In genomic region chrX:48016906-48017601, GRCm38 (mm10) we compare ENCODE assay signal across 10 mouse cellular contexts. TPM values are rescaled to one million over a fixed set of nuclear protein-coding genes. Genes with fewer than 3 reads are reported as not detected.
DNase-seq lines count a peak whose midpoint lies in the region; ATAC-seq and TF ChIP-seq lines count a peak whose summit lies in the region.
"Had no signal": no experiment of that assay in that cellular context is flagged by ENCODE, and none has a peak within 500 bp of the region (broad histone marks: within the 10 kb centered on the region; RNA-seq: fewer than 3 reads in every experiment).

No protein-coding gene starts in this region.

- 48% methylated on average over 7 of the region's 7 CpGs for WGBS in hindbrain, embryonic 15.5 days
- 41% methylated on average over 7 of the region's 7 CpGs for WGBS in midbrain, embryonic 12.5 days
- 59% methylated on average over 7 of the region's 7 CpGs for WGBS in thymus, adult 2 months

- H3K36me3 ChIP-seq in hindbrain, embryonic 15.5 days = no peaks in the 10 kb centered on the region
- no peaks in the 10 kb centered on the region for H3K36me3 ChIP-seq in midbrain, embryonic 12.5 days
- no peaks in the 10 kb centered on the region for H3K36me3 ChIP-seq in thymus, adult 2 months (ENCODE audit: control insufficient read depth, insufficient read depth, low read length)
- H3K36me3 ChIP-seq: embryonic facial prominence, embryonic 15.5 days had no signal

- peak overlapping the region; percentile 63 for H3K27ac ChIP-seq in hindbrain, embryonic 15.5 days (replicated peaks)
- peak overlapping the region; percentile 58; the same call in 1 of the 2 replicates for H3K27ac ChIP-seq in midbrain, embryonic 12.5 days (replicated peaks)
- H3K27ac ChIP-seq in thymus, adult 2 months (ENCODE audit: control insufficient read depth, insufficient read depth, low read length) = no peak overlapping the region
- H3K27ac ChIP-seq: embryonic facial prominence, embryonic 15.5 days had no signal

- TF ChIP-seq CTCF in thymus, adult 2 months (IDR thresholded peaks at IDR 0.05; ENCODE audit: borderline replicate concordance, control insufficient read depth, extremely low read depth, insufficient read depth, low read length, poor library complexity) = no peak

- no peak overlapping the region for H3K9ac ChIP-seq in hindbrain, embryonic 15.5 days
- H3K9ac ChIP-seq in midbrain, embryonic 12.5 days (replicated peaks) = no peak overlapping the region
- H3K9ac ChIP-seq: embryonic facial prominence, embryonic 15.5 days had no signal

- TF ChIP-seq POLR2A in thymus, adult 2 months (IDR thresholded peaks at IDR 0.05; ENCODE audit: control insufficient read depth, extremely low read depth, insufficient read depth, low read length, poor library complexity) = no peak

- no peak overlapping the region for H3K4me3 ChIP-seq in hindbrain, embryonic 15.5 days
- H3K4me3 ChIP-seq in midbrain, embryonic 12.5 days = no peak overlapping the region
- no peak overlapping the region for H3K4me3 ChIP-seq in thymus, adult 2 months (ENCODE audit: control insufficient read depth, insufficient read depth, low read length)
- H3K4me3 ChIP-seq: embryonic facial prominence, embryonic 15.5 days had no signal

- H3K4me1 ChIP-seq in hindbrain, embryonic 15.5 days (replicated peaks) = peaks cover 16% of the 10 kb centered on the region
- H3K4me1 ChIP-seq in midbrain, embryonic 12.5 days = peaks cover 11% of the 10 kb centered on the region
- H3K4me1 ChIP-seq in thymus, adult 2 months (replicated peaks; ENCODE audit: control insufficient read depth, insufficient read depth, low read length) = no peaks in the 10 kb centered on the region
- H3K4me1 ChIP-seq: embryonic facial prominence, embryonic 15.5 days had no signal

- H3K27me3 ChIP-seq in hindbrain, embryonic 15.5 days = no peaks in the 10 kb centered on the region
- H3K27me3 ChIP-seq in midbrain, embryonic 12.5 days = peaks cover 78% of the 10 kb centered on the region
- no peaks in the 10 kb centered on the region for H3K27me3 ChIP-seq in thymus, adult 2 months (ENCODE audit: control insufficient read depth, insufficient read depth, low read length)

- H3K4me2 ChIP-seq in hindbrain, embryonic 15.5 days = 0 out of 2 replicates have a peak overlapping the region, but pooled peaks have one; percentile 4
- peak overlapping the region; percentile 23 for H3K4me2 ChIP-seq in midbrain, embryonic 12.5 days (replicated peaks)
- H3K4me2 ChIP-seq: embryonic facial prominence, embryonic 15.5 days had no signal

- H3K9me3 ChIP-seq in hindbrain, embryonic 15.5 days = no peaks in the 10 kb centered on the region
- no peaks in the 10 kb centered on the region for H3K9me3 ChIP-seq in midbrain, embryonic 12.5 days
- H3K9me3 ChIP-seq: embryonic facial prominence, embryonic 15.5 days had no signal

- ATAC-seq in hindbrain, embryonic 15.5 days (ENCODE audit: low FRiP score, low read depth) = peak; percentile 95
- ATAC-seq in midbrain, embryonic 12.5 days (ENCODE audit: low FRiP score, low read depth) = peak; percentile 95
- no peak for ATAC-seq in monocyte, adult 5-6 weeks (replicated peaks; ENCODE audit: insufficient number of reproducible peaks, low FRiP score, low TSS enrichment, poor library complexity, severe bottlenecking)

- peak; percentile 21 to 23 for DNase-seq in cerebellum, postnatal 4 days (ENCODE audit: low spot score in 2 of 2)
- DNase-seq in cerebellum, adult 9-11 months = no peak
- peak; percentile 39 for DNase-seq in right cerebral cortex, postnatal 4 days
- no peak for DNase-seq in thymus, adult 2 months
- DNase-seq in thymus, postnatal 25 days = no peak
- DNase-seq: heart, postnatal 14 days had no signal

RNA-seq across cellular contexts. Expression of gene Apln, which starts 17.6 kb away (rescaled TPM):
- 4.2 and 4.7 TPM in 2 replicates for polyA plus RNA-seq in hindbrain, embryonic 15.5 days (2015; fragmentation: Nextera tagmentation; extraction: Ambion mirVana)
- polyA plus RNA-seq in midbrain, embryonic 12.5 days (2016; fragmentation: Nextera tagmentation; extraction: Ambion mirVana) = 3.5 and 4.1 TPM in 2 replicates
- 1.4 and 2.1 TPM in 2 replicates for polyA plus RNA-seq in thymus, adult 2 months (2012; rRNA removed)
- 0.11 to 0.38 TPM (median 0.29 TPM) in 3 replicates for total RNA-seq in monocyte, adult 5-6 weeks (2017)

Comparison
In these comparisons a context has a peak if more than half of its experiments do, and no peak if none do; other contexts are left out.
1. DNase-seq: peak in cerebellum, postnatal 4 days (2 of 2) and right cerebral cortex, postnatal 4 days (single experiment); none in cerebellum, adult 9-11 months (single experiment), thymus, adult 2 months (single experiment) and thymus, postnatal 25 days (single experiment).